Mouse (Mus musculus): ENCODE data around the gene Oser1.
"Not testable (repeated sequence)": the region's sequence is repeated elsewhere in the genome, so short reads cannot be mapped to it uniquely, and the experiment has no call there.

The Oser1 gene

GRCm38 (mm10) chr2:163443543-163443942 lies 19.0 kb upstream of the Oser1 start:
- no peak for DNase-seq (ENCODE audit: low spot score)

GRCm38 (mm10) chr2:163439488-163439887 lies 15.0 kb upstream of the Oser1 start:
- DNase-seq (ENCODE audit: low spot score): no peak

GRCm38 (mm10) chr2:163438619-163439451 lies 14.3 kb upstream of the Oser1 start:
- no peak for DNase-seq (ENCODE audit: low spot score)

- DNase-seq (ENCODE audit: low spot score): peak; percentile 9
Measured at GRCm38 (mm10) chr2:163438246-163438618, 13.7 kb upstream of the Oser1 start, which contains the start of gene Gdap1l1. Gene Gdap1l1 (plus strand): TSS chr2:163438476.

GRCm38 (mm10) chr2:163437800-163438199 lies 13.3 kb upstream of the Oser1 start:
- no peak for DNase-seq (ENCODE audit: low spot score)

- DNase-seq (ENCODE audit: low spot score): no peak
Measured at GRCm38 (mm10) chr2:163433971-163434370, 9.5 kb upstream of the Oser1 start.

GRCm38 (mm10) chr2:163431289-163431688 lies 6.8 kb upstream of the Oser1 start:
- no peak for DNase-seq (ENCODE audit: low spot score)

GRCm38 (mm10) chr2:163428346-163429011 lies 4.0 kb upstream of the Oser1 start:
- DNase-seq (ENCODE audit: low spot score): no peak

GRCm38 (mm10) chr2:163422895-163423660 lies 1.4 kb downstream of the Oser1 start:
- no peak for DNase-seq (ENCODE audit: low spot score)

- DNase-seq (ENCODE audit: low spot score): no peak
Measured at GRCm38 (mm10) chr2:163420366-163420886, 4.1 kb downstream of the Oser1 start.

- DNase-seq (ENCODE audit: low spot score): peak; percentile 100
Measured at GRCm38 (mm10) chr2:163419346-163420045, 5.0 kb downstream of the Oser1 start.

GRCm38 (mm10) chr2:163418841-163419345 lies 5.6 kb downstream of the Oser1 start:
- peak; percentile 41 for DNase-seq (ENCODE audit: low spot score)

GRCm38 (mm10) chr2:163417830-163418229 lies 6.7 kb downstream of the Oser1 start:
- no peak for DNase-seq (ENCODE audit: low spot score)

- DNase-seq (ENCODE audit: low spot score): no peak
Measured at GRCm38 (mm10) chr2:163417026-163417425, 7.5 kb downstream of the Oser1 start.

GRCm38 (mm10) chr2:163412846-163413590 lies 11.5 kb downstream of the Oser1 start:
- DNase-seq (ENCODE audit: low spot score): no peak

- DNase-seq (ENCODE audit: low spot score): no peak
Measured at GRCm38 (mm10) chr2:163412419-163412818, 12.1 kb downstream of the Oser1 start.

GRCm38 (mm10) chr2:163411840-163412239 lies 12.7 kb downstream of the Oser1 start:
- no peak for DNase-seq (ENCODE audit: low spot score)

- DNase-seq (ENCODE audit: low spot score): not testable (repeated sequence)
Measured at GRCm38 (mm10) chr2:163411344-163411743, 13.2 kb downstream of the Oser1 start.

- DNase-seq (ENCODE audit: low spot score): no peak
Measured at GRCm38 (mm10) chr2:163410211-163410610, 14.3 kb downstream of the Oser1 start.

GRCm38 (mm10) chr2:163404037-163404815 lies 20.3 kb downstream of the Oser1 start:
- no peak for DNase-seq (ENCODE audit: low spot score)

All from T-cell, adult 2 months (primary cell).